Mouse (Mus musculus): ENCODE results near the gene Pdk1. TPM values are rescaled to one million over a fixed set of nuclear protein-coding genes. Genes with fewer than 3 reads are reported as not detected.
"Not testable (repeated sequence)": the region's sequence is repeated elsewhere in the genome, so short reads cannot be mapped to it uniquely, and the experiment has no call there.

Pdk1 gene
- 14.9 and 17.1 TPM in 2 replicates for polyA plus RNA-seq (2015; fragmentation: Nextera tagmentation; extraction: Ambion mirVana)

DNA sequence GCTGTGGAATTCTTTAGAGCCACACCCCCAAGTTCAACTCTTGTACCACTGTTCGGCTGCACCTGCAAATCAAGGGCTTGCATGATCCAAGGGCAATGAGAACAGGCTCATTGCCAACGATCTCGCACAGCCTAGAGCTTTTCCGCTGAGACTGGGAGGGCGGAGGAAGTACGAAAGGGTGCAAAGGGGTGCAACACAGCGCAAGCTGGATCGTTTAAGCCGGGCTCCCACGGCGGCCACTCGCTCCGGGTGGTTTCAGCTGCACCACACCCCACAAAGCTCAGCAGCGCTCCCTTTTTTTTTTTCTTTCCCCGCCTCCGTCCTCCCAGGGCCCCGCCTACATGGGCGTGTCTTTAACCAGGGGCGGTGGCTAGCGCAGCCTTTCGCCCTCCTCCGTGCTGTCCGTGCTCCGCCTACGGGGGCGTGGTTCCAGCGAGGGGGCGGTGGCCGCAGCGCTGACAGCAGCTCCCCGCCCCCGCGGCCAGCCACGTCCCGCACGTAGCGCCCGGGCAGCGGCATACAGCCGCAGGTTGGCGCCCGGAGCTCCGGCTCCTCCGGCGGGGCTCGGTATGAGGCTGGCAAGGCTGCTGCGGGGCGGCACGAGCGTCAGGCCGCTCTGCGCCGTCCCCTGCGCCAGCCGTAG is at the start of gene Pdk1:
Gene Pdk1 (plus strand): TSS at position 424 of the 643 bp plus-strand sequence.
- Histone ChIP-seq H3K9ac (peak within 1 kb of the TSS; percentile 76), H3K27ac (peak within 1 kb of the TSS; percentile 74), H3K4me1 (replicated peaks) (peaks cover 7% of the 10 kb centered on the region), H3K4me3 (peak within 1 kb of the TSS; percentile 70), H3K36me3 (no peaks in the 10 kb centered on the region), H3K27me3 (peaks cover 13% of the 10 kb centered on the region; the same call in 1 of the 2 replicates), H3K9me3 (no peaks in the 10 kb centered on the region), H3K4me2 (peak within 1 kb of the TSS; percentile 79)
- under 1% methylated on average over 55 of the region's 55 CpGs for WGBS
- ATAC-seq (ENCODE audit: low FRiP score): peak; percentile 98

DNA sequence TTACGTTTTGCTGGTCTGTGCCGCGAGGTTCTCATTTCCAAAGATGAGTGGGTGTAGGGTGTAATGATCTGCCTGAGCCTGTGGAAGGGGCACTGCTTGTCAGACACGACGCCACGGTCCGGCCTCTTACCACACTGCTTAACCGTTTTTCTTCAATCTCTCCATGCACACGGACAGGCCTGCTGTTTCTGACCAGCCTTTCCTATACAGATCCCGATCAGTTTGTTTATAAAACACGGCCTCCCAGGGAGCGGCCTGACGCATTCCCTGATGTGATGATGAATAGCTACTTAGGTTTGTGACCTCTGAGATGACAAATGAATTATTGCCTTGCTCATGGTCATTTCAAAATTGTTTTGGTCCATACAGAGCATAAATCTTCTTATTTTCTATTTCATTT is 48.9 kb upstream of the Pdk1 start:
- Histone ChIP-seq H3K4me1 (replicated peaks) (no peaks in the 10 kb centered on the region; the same call in 1 of the 2 replicates), H3K4me2 (no peak overlapping the region), H3K9me3 (no peaks in the 10 kb centered on the region), H3K36me3 (no peaks in the 10 kb centered on the region), H3K27me3 (no peaks in the 10 kb centered on the region), H3K27ac (no peak overlapping the region), H3K9ac (no peak overlapping the region), H3K4me3 (no peak overlapping the region)
- ATAC-seq (ENCODE audit: low FRiP score): no peak
- 64% methylated on average over 13 of the region's 13 CpGs for WGBS

DNA sequence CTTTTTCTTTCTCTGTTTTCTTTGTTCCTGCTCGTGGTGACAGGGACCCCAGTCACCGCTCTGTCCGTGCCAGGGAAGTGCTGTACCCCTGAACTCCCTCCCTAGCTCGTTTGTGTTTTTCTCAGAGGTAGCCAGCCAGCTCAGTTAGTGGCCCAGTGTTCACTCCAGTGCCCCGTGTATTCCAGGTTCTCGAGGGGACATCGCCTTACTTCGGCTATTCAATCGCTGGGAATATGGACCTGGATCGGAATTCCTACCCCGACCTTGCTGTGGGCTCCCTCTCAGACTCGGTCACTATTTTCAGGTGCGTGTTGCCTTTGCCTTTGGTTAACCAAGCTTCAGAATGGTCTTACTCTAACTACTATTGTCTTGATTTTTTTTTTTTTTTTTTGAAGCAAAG is 45.3 kb upstream of the Pdk1 start:
- Histone ChIP-seq H3K27me3 (no peaks in the 10 kb centered on the region), H3K27ac (no peak overlapping the region), H3K9ac (no peak overlapping the region), H3K9me3 (no peaks in the 10 kb centered on the region), H3K36me3 (no peaks in the 10 kb centered on the region), H3K4me2 (no peak overlapping the region), H3K4me3 (no peak overlapping the region), H3K4me1 (replicated peaks) (no peaks in the 10 kb centered on the region; the same call in 1 of the 2 replicates)
- ATAC-seq (ENCODE audit: low FRiP score): no peak
- 82% methylated on average over 13 of the region's 13 CpGs for WGBS

DNA sequence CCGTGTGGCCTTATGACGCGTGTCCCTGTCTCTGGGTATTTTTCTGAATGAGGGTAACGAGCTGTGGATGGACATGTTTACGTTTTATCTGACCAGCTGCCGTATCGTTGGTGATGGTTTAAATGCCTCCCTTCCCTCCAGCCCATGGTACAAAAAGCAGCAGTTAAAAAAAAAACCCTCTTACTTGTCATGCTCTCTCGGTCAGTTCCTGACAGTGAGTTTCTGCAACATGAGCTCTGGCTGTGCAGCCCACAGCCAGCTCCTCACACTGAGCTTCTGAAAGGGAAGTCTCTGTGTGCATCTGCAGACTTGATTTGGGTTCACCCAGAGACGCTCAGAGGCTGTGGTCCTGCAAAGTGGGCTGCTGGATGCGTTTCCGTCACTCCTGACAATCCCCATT is 44.1 kb upstream of the Pdk1 start:
- no peaks in the 10 kb centered on the region for H3K9me3 ChIP-seq
- no peak overlapping the region for H3K9ac ChIP-seq
- no peaks in the 10 kb centered on the region; the same call in 1 of the 2 replicates for H3K4me1 ChIP-seq (replicated peaks)
- H3K27ac ChIP-seq: no peak overlapping the region
- H3K27me3 ChIP-seq: no peaks in the 10 kb centered on the region
- no peak overlapping the region for H3K4me2 ChIP-seq
- ATAC-seq (ENCODE audit: low FRiP score): no peak
- WGBS: 64% methylated on average over 11 of the region's 11 CpGs
- H3K36me3 ChIP-seq: no peaks in the 10 kb centered on the region
- H3K4me3 ChIP-seq: no peak overlapping the region

DNA sequence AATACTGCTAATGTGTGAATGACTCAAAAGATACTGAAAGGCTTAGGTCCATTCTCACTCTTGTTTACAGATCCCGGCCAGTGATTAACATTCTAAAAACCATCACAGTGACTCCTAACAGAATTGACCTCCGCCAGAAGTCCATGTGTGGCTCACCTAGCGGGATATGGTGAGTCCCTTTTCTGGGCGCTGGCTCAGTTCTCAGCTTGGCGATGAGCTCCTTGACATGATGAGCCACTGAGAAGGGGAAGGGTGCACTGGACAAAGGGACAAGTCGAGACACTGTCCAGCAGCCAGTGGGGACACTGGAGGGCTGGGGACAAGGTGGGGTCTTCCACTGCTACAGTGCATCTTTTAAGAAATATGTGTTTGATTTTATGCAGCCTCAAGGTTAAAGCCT is 39.4 kb upstream of the Pdk1 start:
- no peaks in the 10 kb centered on the region for H3K36me3 ChIP-seq
- H3K27me3 ChIP-seq: no peaks in the 10 kb centered on the region
- H3K4me1 ChIP-seq (replicated peaks): no peaks in the 10 kb centered on the region
- no peak overlapping the region for H3K4me2 ChIP-seq
- H3K27ac ChIP-seq: no peak overlapping the region
- no peak overlapping the region for H3K9ac ChIP-seq
- H3K4me3 ChIP-seq: no peak overlapping the region
- WGBS: 87% methylated on average over 6 of the region's 6 CpGs
- no peaks in the 10 kb centered on the region for H3K9me3 ChIP-seq
- ATAC-seq (ENCODE audit: low FRiP score): no peak

DNA sequence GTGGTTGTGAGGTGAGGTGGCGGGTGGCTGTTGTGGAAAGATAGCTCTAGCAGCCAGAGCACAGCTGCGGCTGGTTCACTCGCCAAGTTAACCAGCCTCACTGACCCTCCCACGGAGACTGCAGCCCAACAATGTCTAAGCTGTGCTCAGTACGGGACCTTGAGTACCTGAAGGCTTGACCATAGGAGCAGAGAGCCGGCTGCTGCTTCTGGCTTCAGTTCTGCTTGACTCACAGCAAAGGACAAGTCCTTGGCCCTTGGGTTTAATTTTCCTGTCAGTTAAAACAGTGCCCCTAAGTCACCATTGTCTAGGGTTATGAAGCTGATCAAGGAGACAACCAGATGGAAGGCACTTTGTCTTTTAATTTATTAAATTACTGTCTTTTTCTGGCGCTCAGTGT is 38.7 kb upstream of the Pdk1 start:
- no peaks in the 10 kb centered on the region for H3K4me1 ChIP-seq (replicated peaks)
- no peak for ATAC-seq (ENCODE audit: low FRiP score)
- no peak overlapping the region for H3K4me2 ChIP-seq
- H3K27me3 ChIP-seq: no peaks in the 10 kb centered on the region
- H3K36me3 ChIP-seq: no peaks in the 10 kb centered on the region
- no peak overlapping the region for H3K27ac ChIP-seq
- no peaks in the 10 kb centered on the region for H3K9me3 ChIP-seq
- no peak overlapping the region for H3K9ac ChIP-seq
- WGBS: 84% methylated on average over 7 of the region's 7 CpGs
- H3K4me3 ChIP-seq: no peak overlapping the region

DNA sequence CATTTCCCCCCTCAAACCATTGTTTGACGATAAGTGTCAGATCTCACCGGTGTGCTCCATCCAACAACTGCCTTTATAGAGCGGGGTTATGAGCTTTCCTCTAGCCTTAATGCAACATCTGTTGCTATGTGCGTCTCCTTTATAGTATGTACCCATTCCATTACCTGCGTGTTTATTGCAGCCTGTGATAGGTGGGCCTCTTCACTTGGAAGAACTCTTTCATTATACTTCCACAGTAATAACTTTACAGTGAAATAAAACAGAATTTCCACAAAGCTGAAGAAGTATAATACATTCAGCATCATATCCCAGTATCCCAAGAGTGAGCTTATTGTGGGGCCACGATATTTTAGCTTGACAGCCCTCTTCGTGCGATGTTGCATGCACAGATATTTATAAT is 37.5 kb upstream of the Pdk1 start:
- no peak overlapping the region for H3K4me3 ChIP-seq
- no peaks in the 10 kb centered on the region for H3K36me3 ChIP-seq
- no peaks in the 10 kb centered on the region for H3K27me3 ChIP-seq
- H3K4me2 ChIP-seq: no peak overlapping the region
- no peak overlapping the region for H3K9ac ChIP-seq
- 93% methylated on average over 8 of the region's 8 CpGs for WGBS
- ATAC-seq (ENCODE audit: low FRiP score): no peak
- H3K9me3 ChIP-seq: no peaks in the 10 kb centered on the region
- no peak overlapping the region for H3K27ac ChIP-seq
- no peaks in the 10 kb centered on the region for H3K4me1 ChIP-seq (replicated peaks)

DNA sequence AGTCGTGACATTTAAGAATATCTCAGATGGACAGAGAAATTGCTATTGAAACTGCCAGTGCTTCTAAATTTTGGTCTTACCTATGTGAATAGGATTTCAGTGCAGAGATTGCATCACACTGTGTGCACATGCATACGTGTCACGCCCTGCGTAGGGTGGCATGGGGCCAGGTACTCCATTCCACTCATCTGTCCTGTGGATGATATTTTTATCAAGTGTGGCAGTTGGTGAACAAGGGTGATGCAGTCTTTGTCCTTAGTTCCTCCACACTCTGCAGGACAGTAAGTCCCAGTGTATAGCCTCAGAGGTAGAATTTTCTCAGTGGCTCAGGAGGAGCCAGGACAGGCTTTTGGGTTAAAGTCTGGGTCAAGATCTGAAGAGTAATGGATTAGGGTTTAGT is 36.8 kb upstream of the Pdk1 start:
- Histone ChIP-seq H3K4me1 (replicated peaks) (no peaks in the 10 kb centered on the region), H3K9ac (no peak overlapping the region), H3K36me3 (0 out of 2 replicates have a peak, but pooled peaks cover 5% of the 10 kb centered on the region), H3K4me3 (no peak overlapping the region), H3K4me2 (no peak overlapping the region), H3K9me3 (no peaks in the 10 kb centered on the region), H3K27me3 (no peaks in the 10 kb centered on the region), H3K27ac (no peak overlapping the region)
- 92% methylated on average over 4 of the region's 4 CpGs for WGBS
- no peak for ATAC-seq (ENCODE audit: low FRiP score)

DNA sequence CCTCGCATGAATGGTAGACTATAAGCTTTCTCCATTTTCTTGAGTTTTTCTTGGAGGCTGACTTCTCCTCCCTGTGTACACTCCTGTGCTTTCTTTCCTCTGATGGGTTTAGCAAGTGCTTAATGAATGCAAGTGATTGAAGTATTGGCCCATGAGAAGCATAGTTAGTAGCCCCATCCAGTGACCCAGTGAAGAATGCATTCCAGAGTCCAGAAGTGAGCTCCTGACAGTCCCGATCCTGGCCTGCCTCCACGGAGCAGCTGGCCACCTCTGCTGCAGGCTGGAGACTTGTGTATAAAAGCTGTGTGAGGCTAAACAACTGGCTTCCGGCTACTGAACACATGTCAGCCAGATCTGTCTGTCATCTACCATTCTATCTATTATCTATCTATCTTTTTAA is 35.8 kb upstream of the Pdk1 start:
- no peak overlapping the region for H3K9ac ChIP-seq
- H3K4me2 ChIP-seq: no peak overlapping the region
- no peak for ATAC-seq (ENCODE audit: low FRiP score)
- peaks cover 5% of the 10 kb centered on the region; the same call in 1 of the 2 replicates for H3K36me3 ChIP-seq
- no peak overlapping the region for H3K27ac ChIP-seq
- H3K9me3 ChIP-seq: no peaks in the 10 kb centered on the region
- H3K27me3 ChIP-seq: no peaks in the 10 kb centered on the region
- 72% methylated on average over 4 of the region's 4 CpGs for WGBS
- H3K4me1 ChIP-seq (replicated peaks): no peaks in the 10 kb centered on the region
- no peak overlapping the region for H3K4me3 ChIP-seq

DNA sequence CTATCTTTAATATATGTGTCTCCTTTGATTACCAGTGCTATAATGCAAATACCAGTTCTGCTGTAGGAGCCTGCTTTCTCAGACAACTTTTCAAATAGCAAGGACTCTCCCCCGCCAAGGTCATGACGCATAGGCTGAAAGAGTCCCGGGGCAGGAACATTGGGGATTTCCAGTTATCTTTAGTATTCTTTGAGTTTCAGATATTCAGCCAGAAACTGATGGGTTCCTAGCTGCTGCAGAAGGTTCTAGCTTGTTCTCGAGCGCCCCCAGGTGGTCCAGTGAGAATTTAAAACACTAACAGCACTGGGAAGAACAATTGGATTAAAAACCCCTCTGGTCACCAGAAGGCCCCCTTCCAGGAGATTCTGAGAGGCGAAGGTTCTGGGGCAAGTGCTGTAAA is 35.2 kb upstream of the Pdk1 start:
- 47% methylated on average over 6 of the region's 6 CpGs for WGBS
- ATAC-seq (ENCODE audit: low FRiP score): no peak
- Histone ChIP-seq H3K36me3 (peaks cover 9% of the 10 kb centered on the region), H3K4me1 (replicated peaks) (no peaks in the 10 kb centered on the region), H3K9ac (no peak overlapping the region), H3K4me3 (no peak overlapping the region), H3K27ac (no peak overlapping the region), H3K27me3 (no peaks in the 10 kb centered on the region), H3K4me2 (no peak overlapping the region), H3K9me3 (no peaks in the 10 kb centered on the region)

DNA sequence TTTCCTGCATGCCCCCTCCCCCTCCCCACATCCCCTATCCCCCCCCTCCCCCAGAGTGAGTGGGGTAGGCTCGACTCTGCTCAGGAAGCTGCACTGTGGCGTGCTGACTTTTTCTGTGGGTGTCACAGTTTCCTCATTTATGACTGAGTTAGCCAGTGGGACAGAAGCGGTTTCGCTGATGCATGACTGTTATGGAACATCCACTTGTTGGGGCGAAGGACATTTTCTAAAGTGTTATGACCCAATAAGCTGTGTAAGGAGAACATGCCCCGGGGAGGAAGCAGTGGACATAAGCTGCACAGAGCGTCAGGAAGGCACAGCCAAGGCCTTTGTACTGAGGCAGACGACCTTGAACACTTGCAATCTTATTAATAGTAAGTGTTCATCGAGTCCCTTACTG is 29.7 kb upstream of the Pdk1 start:
- 88% methylated on average over 9 of the region's 9 CpGs for WGBS
- Histone ChIP-seq H3K4me2 (no peak overlapping the region), H3K4me3 (no peak overlapping the region), H3K27me3 (no peaks in the 10 kb centered on the region), H3K27ac (no peak overlapping the region), H3K36me3 (peaks cover 15% of the 10 kb centered on the region), H3K9me3 (no peaks in the 10 kb centered on the region), H3K9ac (no peak overlapping the region), H3K4me1 (replicated peaks) (no peaks in the 10 kb centered on the region)
- ATAC-seq (ENCODE audit: low FRiP score): no peak

DNA sequence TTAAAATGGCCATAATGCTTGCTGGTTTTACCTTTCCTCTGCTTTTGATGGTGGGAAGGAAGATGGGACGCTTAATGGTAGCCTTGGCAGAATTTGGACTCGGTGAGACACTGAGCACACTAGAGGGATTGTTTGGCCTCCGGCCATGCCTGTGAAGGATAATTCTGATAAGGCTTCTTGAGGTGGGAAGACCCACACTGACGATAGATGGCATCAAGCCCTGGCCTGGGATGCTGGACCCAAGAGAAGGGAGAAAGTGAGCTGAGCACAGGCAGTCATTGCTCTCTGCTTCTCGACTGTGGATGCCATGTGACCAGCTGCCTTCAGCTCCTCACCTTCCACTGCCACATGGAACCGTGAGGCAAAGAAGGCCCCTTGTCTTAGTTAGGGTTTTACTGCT is 28.1 kb upstream of the Pdk1 start:
- no peak overlapping the region for H3K27ac ChIP-seq
- H3K4me2 ChIP-seq: no peak overlapping the region
- ATAC-seq (ENCODE audit: low FRiP score): no peak
- H3K4me3 ChIP-seq: no peak overlapping the region
- H3K36me3 ChIP-seq: peaks cover 15% of the 10 kb centered on the region
- no peak overlapping the region for H3K9ac ChIP-seq
- WGBS: 92% methylated on average over 6 of the region's 6 CpGs
- H3K9me3 ChIP-seq: no peaks in the 10 kb centered on the region
- no peaks in the 10 kb centered on the region for H3K27me3 ChIP-seq
- H3K4me1 ChIP-seq (replicated peaks): no peaks in the 10 kb centered on the region

DNA sequence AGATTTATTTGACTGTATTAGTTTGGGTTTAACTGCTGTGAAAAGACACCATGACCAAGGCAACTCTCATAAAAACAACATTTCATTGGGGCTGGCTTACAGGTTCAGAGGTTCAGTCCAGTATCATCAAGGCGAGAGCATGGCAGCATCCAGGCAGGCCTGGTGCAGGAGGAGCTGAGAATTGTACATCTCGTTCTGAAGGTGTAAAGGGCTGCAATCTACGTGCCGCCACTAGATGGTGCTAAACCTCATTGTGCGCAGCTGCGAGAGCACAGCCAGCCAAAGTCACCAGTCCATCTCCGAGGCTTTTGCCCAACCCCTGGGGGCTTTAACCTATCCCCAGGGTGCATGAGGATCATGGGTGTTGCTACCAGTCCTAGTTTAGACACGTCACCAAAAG is 20.9 kb upstream of the Pdk1 start:
- 0 out of 2 replicates have a peak, but pooled peaks have one; percentile 43 for ATAC-seq (ENCODE audit: low FRiP score)

More for the DNA sequence above, 20.9 kb upstream of the Pdk1 start:
- 3% methylated on average over 6 of the region's 8 CpGs for WGBS
- H3K4me2 ChIP-seq; H3K4me3 ChIP-seq; H3K27me3 ChIP-seq; H3K27ac ChIP-seq; H3K4me1 ChIP-seq (replicated peaks); H3K9ac ChIP-seq; H3K36me3 ChIP-seq; H3K9me3 ChIP-seq: not testable (repeated sequence)
